Mouse (Mus musculus) layer of hippocampus, postnatal 36 days (tissue): ENCODE results near the gene Gstm6. TPM values are rescaled to one million over a fixed set of nuclear protein-coding genes. Genes with fewer than 3 reads are reported as not detected.

Experiments
- total RNA-seq, 2 experiments: library from RNA; stranded (reverse); gene quantifications; 2 replicates each; pipeline ENCODE4 v1.2.3; 2021

The Gstm6 gene
- total RNA-seq, 2 experiments from 2014 or later: 15.0 to 16.0 TPM

Other genes with a start within 250 kb of the Gstm6 start
- 100 to 1,000 TPM; 335 to 338 TPM for gene Ahcyl1, start 247.2 kb downstream of the Gstm6 start, total RNA-seq
- gene Csf1, start 183.3 kb downstream of the Gstm6 start, total RNA-seq: 10 to 100 TPM; 19.0 to 20.1 TPM
- not detected for gene Eps8l3, start 66.5 kb downstream of the Gstm6 start, total RNA-seq
- gene Gstm5, start 47.9 kb downstream of the Gstm6 start, total RNA-seq: 100 to 1,000 TPM; 258 to 289 TPM
- 100 to 1,000 TPM; 161 to 173 TPM for gene Gstm7, start 11.9 kb downstream of the Gstm6 start, total RNA-seq
- not detected for gene Gstm3, start 25.5 kb upstream of the Gstm6 start, total RNA-seq
- 1 to 10 TPM; 3.1 to 3.6 TPM for gene Gstm2, start 42.7 kb upstream of the Gstm6 start, total RNA-seq
- 100 to 1,000 TPM; 311 to 336 TPM for gene Gstm1, start 74.2 kb upstream of the Gstm6 start, total RNA-seq
- gene Gstm4, start 101.1 kb upstream of the Gstm6 start, total RNA-seq: 10 to 100 TPM; 11.3 to 12.4 TPM
- 10 to 100 TPM; 74.2 to 76.2 TPM for gene Ampd2, start 142.9 kb upstream of the Gstm6 start, total RNA-seq
- gene Gnat2, start 149.0 kb upstream of the Gstm6 start, total RNA-seq: not detected
- gene Gnai3, start 202.4 kb upstream of the Gstm6 start, total RNA-seq: 10 to 100 TPM; 32.4 to 32.9 TPM
- gene Gpr61, start 211.1 kb upstream of the Gstm6 start, total RNA-seq: 10 to 100 TPM; 15.6 to 15.9 TPM
- gene Amigo1, start 242.6 kb upstream of the Gstm6 start, total RNA-seq: 10 to 100 TPM; 65.0 to 69.0 TPM